Mouse (Mus musculus) ES-E14 (cell line): ENCODE results near the gene AI481877. TPM values are rescaled to one million over a fixed set of nuclear protein-coding genes. Genes with fewer than 3 reads are reported as not detected.
A peak's percentile ranks its signal among the peaks of the same experiment; 100 is the strongest.

Experiments used
- DNase-seq: peaks from one replicate; pipeline ENCODE4 v3.0.0-alpha.2; 2013; ENCODE audit warnings: low read depth, low spot score
- H3K27ac ChIP-seq: 2 replicates; pipeline ENCODE4 v1.5.1; 2012; ENCODE audit warnings: low read depth, mild to moderate bottlenecking, low read length, moderate library complexity, mixed read lengths; ENCODE audit not compliant: poor library complexity, insufficient read depth, severe bottlenecking
- H3K36me3 ChIP-seq: 2 replicates; pipeline ENCODE4 v1.6.1; 2012; ENCODE audit warnings: mild to moderate bottlenecking, low read length, moderate library complexity, mixed read lengths; ENCODE audit not compliant: control insufficient read depth, poor library complexity, insufficient read depth, severe bottlenecking
- H3K4me1 ChIP-seq, 2 experiments: fragments of 150-350 bp in 1 of 2; sonication (generic) in 1 of 2; 2 replicates each; pipeline ENCODE4 v1.6.1; 2012; ENCODE audit warnings: low read length in 2 of 2, mild to moderate bottlenecking in 1 of 2, mixed read lengths in 1 of 2; ENCODE audit not compliant: control insufficient read depth in 2 of 2, insufficient read depth in 2 of 2, poor library complexity in 1 of 2
- H3K4me3 ChIP-seq, 2 experiments: fragments of 150-350 bp in 1 of 2; sonication (generic) in 1 of 2; 2 replicates each; pipeline ENCODE4 v1.5.1; 2012; ENCODE audit warnings: low read length in 2 of 2, low read depth in 1 of 2, mild to moderate bottlenecking in 1 of 2, mixed read lengths in 1 of 2; ENCODE audit not compliant: insufficient read depth in 1 of 2, poor library complexity in 1 of 2, severe bottlenecking in 1 of 2
- H3K9ac ChIP-seq: 2 replicates; pipeline ENCODE4 v1.6.1; 2012; ENCODE audit warnings: low read depth, mild to moderate bottlenecking, low read length, mixed read lengths; ENCODE audit not compliant: poor library complexity, insufficient read depth, severe bottlenecking
- H3K9me3 ChIP-seq: fragments of 150-350 bp; sonication (generic); 2 replicates; pipeline ENCODE4 v1.6.1; 2012; ENCODE audit warnings: low read depth, mild to moderate bottlenecking, low read length; ENCODE audit not compliant: control insufficient read depth, insufficient read depth
- CHD2 ChIP-seq: IDR thresholded peaks from 2 replicates; pipeline ENCODE4 v1.6.1; 2014; ENCODE audit warnings: mild to moderate bottlenecking, low read depth, low read length, inconsistent platforms
- HCFC1 ChIP-seq: IDR thresholded peaks from 2 replicates; pipeline ENCODE4 v1.6.1; 2012; ENCODE audit warnings: low read length, inconsistent platforms, borderline replicate concordance; ENCODE audit not compliant: insufficient read depth
- MAFK ChIP-seq: IDR thresholded peaks from 2 replicates; pipeline ENCODE4 v1.6.1; 2014; ENCODE audit warnings: mild to moderate bottlenecking, low read depth, low read length, inconsistent platforms; ENCODE audit not compliant: insufficient read depth
- ZC3H11A ChIP-seq: IDR thresholded peaks from 2 replicates; pipeline ENCODE4 v1.6.1; 2012; ENCODE audit warnings: low read depth, mild to moderate bottlenecking, inconsistent platforms, low read length, borderline replicate concordance
- ZNF384 ChIP-seq: IDR thresholded peaks from 2 replicates; pipeline ENCODE4 v1.6.1; 2012; ENCODE audit warnings: low read depth, low read length, inconsistent platforms
- in situ Hi-C, 2 experiments: fragments of 600-800 bp; cut with MboI; formaldehyde crosslinking; loops; one replicate each; pipeline ENCODE4 v1.15.1; 2025; ENCODE audit warnings: low sequenced_read_pairs in 2 of 2, inconsistent platforms in 1 of 2; ENCODE audit not compliant: unreplicated experiment in 2 of 2
- total RNA-seq: library from RNA; depleted of rRNA; stranded (reverse); fragments of 300-350 nt; gene quantifications from 2 replicates; pipeline ENCODE4 v1.2.3, GENCODE M21; 2012

AI481877 gene
- total RNA-seq, 1 experiment, result 0.98 TPM

GRCm38 (mm10) chr4:59002948-59003805, 135.6 kb downstream of the AI481877 start, which contains the start of gene Gm20503:
Gene Gm20503 (plus strand): TSS chr4:59003210.
- peak within 1 kb of the TSS; percentile 91 to 95 for H3K4me3 ChIP-seq
- TF ChIP-seq HCFC1, result peak; percentile 44; the same call in 1 of the 2 replicates
- TF ChIP-seq MAFK, result no peak
- no peaks in the 10 kb centered on the region for H3K9me3 ChIP-seq
- peaks cover 0 to 3% of the 10 kb centered on the region in 2 experiments; a peak in 1 of 4 replicates for H3K4me1 ChIP-seq
- no peaks in the 10 kb centered on the region for H3K36me3 ChIP-seq
- H3K27ac ChIP-seq, result no peak within 1 kb of the TSS
- in situ Hi-C loops, result no loop called here
- peak; percentile 88 for DNase-seq
- H3K9ac ChIP-seq, result peak within 1 kb of the TSS; percentile 94

- H3K4me3 ChIP-seq, result no peak overlapping the region
Observed at GRCm38 (mm10) chr4:59000614-59001013, 138.2 kb downstream of the AI481877 start.

GRCm38 (mm10) chr4:58999686-59000085, 139.1 kb downstream of the AI481877 start:
- TF ChIP-seq ZC3H11A (peak; percentile 32; the same call in 1 of the 2 replicates), ZNF384 (no peak)
- DNase-seq, result no peak
- no peak overlapping the region for H3K4me3 ChIP-seq
- no peaks in the 10 kb centered on the region for H3K9me3 ChIP-seq
- in situ Hi-C loops, result no loop called here
- H3K27ac ChIP-seq, result no peak overlapping the region
- no peak overlapping the region for H3K9ac ChIP-seq
- H3K4me1 ChIP-seq, result peaks cover 5% of the 10 kb centered on the region in 2 experiments; a peak in 1 of 4 replicates
- H3K36me3 ChIP-seq, result no peaks in the 10 kb centered on the region

More at GRCm38 (mm10) chr4:59000614-59001013, 138.2 kb downstream of the AI481877 start:
- 0 out of 4 replicates have a peak, but pooled peaks cover 0 to 3% of the 10 kb centered on the region in 2 experiments for H3K4me1 ChIP-seq
- H3K36me3 ChIP-seq, result no peaks in the 10 kb centered on the region
- no peak overlapping the region for H3K27ac ChIP-seq
- TF ChIP-seq CHD2, result no peak
- TF ChIP-seq ZNF384, result peak; percentile 92
- TF ChIP-seq ZC3H11A, result no peak
- TF ChIP-seq MAFK, result no peak
- TF ChIP-seq HCFC1, result no peak
- H3K9me3 ChIP-seq, result no peaks in the 10 kb centered on the region
- in situ Hi-C loops, result no loop called here
- no peak overlapping the region for H3K9ac ChIP-seq
- peak; percentile 56 for DNase-seq

GRCm38 (mm10) chr4:58998688-58999087, 140.1 kb downstream of the AI481877 start:
- Histone ChIP-seq H3K27ac (no peak overlapping the region), H3K9me3 (no peaks in the 10 kb centered on the region), H3K36me3 (no peaks in the 10 kb centered on the region), H3K4me1 (peaks cover 4 to 6% of the 10 kb centered on the region in 2 experiments; a peak in 1 of 4 replicates), H3K9ac (no peak overlapping the region), H3K4me3 (no peak overlapping the region)
- DNase-seq, result no peak
- in situ Hi-C loops, result no loop called here
- TF ChIP-seq HCFC1 (no peak), ZC3H11A (no peak), MAFK (no peak), ZNF384 (no peak)

GRCm38 (mm10) chr4:58997081-58997480, 141.7 kb downstream of the AI481877 start:
- Histone ChIP-seq H3K4me1 (peaks cover 2 to 6% of the 10 kb centered on the region in 2 experiments; a peak in 1 of 4 replicates), H3K9me3 (no peaks in the 10 kb centered on the region), H3K36me3 (no peaks in the 10 kb centered on the region), H3K4me3 (no peak overlapping the region), H3K27ac (no peak overlapping the region), H3K9ac (no peak overlapping the region)
- in situ Hi-C loops, result no loop called here
- no peak for DNase-seq
- TF ChIP-seq ZNF384, result no peak
- TF ChIP-seq ZC3H11A, result no peak
- TF ChIP-seq HCFC1, result no peak
- TF ChIP-seq MAFK, result no peak
- no peak for TF ChIP-seq CHD2
